Mouse (Mus musculus) ES-CJ7 (cell line): ENCODE results near the gene Sec31b.

Source experiments
- DNase-seq: peaks from one replicate; pipeline ENCODE4 v3.0.0; 2011; ENCODE audit warnings: low read depth, low spot score

Sec31b gene

DNA sequence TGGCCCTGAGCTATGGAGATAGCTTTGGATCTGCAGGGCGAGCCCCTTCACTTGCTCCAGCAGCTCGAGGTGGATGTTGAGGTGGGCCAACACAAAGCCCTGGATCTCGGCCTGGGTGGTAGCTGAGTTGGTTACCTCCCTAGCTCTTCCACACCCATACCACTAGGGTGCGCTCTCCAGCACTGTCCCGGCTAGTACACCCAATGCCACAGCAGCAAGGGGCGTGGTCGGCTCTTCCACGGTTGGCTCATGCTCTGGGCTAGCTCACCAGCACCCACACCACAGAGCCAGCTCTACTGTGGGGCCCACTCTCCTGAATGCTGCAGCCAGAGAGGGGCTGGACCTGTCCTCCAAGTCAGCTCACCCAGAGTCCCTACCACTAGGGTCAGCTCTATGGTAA is 58.4 kb downstream of the Sec31b start:
- DNase-seq = peak; percentile 92

DNA sequence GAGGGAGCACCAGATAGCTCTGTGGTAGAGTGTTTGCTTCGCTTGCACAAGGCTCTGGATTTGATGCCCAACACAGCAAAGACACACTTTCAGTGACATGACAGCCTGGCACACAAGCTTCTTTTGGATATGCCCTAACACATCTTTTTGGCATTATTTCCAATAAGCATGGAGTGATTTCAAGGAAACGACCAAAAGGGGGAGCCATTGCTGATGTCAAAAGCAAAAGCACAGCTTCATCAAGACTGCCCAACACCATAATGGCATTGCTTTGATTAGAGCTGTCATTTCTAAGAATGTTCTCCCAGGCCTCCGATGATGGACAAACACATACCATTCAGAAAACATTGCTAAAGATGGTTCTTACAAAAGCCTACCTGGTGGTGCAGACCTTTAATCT is 69.1 kb downstream of the Sec31b start:
- DNase-seq = peak; percentile 41

DNA sequence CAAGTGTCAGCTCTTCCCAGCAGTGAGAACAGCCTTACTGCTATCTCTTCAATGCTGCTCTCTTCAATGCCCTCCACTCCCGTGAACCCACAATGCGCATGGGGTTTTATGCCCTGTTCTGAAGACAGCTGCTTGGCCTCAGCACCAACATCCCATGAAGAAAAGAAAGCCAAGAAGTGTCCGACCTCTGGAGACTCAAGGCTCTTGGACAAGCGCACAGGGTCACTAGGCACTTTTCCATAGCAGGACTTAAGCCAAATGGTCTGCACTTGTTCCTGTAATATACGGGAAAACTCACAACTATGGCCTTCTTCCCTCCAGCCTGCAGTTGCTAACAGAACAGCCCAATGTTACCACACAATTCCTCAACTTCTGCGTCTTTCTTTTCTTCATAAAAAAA is 70.4 kb downstream of the Sec31b start:
- no peak for DNase-seq

DNA sequence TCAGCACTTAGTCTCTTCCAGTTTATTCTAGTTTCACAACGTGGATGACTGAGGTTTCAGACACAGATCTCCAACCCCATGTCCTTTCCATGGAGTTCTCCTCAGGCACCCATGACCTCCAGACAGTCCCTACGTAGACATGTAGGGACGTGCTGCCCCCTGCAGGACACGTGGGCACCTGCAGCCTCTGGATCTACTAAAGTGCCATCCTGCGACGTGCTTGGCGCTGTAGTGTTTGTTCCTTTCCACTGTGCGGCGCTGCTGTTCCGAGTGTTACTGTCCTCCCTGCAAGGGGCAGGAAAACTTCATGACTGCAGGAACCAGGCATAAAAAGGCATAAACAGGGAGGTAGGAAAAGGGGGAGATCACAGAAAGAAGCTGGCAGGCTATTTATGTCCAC is 71.5 kb downstream of the Sec31b start:
- peak; percentile 93 for DNase-seq
